Mouse (Mus musculus) cerebellum, adult 11 months (tissue): ENCODE results near the gene Znrf4.
"Not testable (repeated sequence)": the region's sequence is repeated elsewhere in the genome, so short reads cannot be mapped to it uniquely, and the experiment has no call there.

Experiments used
- DNase-seq: peaks from one replicate; pipeline ENCODE4 v3.0.0; 2022

Gene Znrf4

GRCm38 (mm10) chr17:56522744-56523143 is 10.5 kb upstream of the Znrf4 start:
- DNase-seq, result no peak

- no peak for DNase-seq
Measured at GRCm38 (mm10) chr17:56515690-56516410, 3.6 kb upstream of the Znrf4 start.

GRCm38 (mm10) chr17:56514916-56515315 is 2.7 kb upstream of the Znrf4 start:
- DNase-seq, result no peak

- no peak for DNase-seq
Measured at GRCm38 (mm10) chr17:56514330-56514729, 2.1 kb upstream of the Znrf4 start.

GRCm38 (mm10) chr17:56511707-56512090 is 532 bp downstream of the Znrf4 start:
- DNase-seq, result no peak

- peak; percentile 31 for DNase-seq
Measured at GRCm38 (mm10) chr17:56510970-56511706, 1.1 kb downstream of the Znrf4 start.

- peak; percentile 59 for DNase-seq
Measured at GRCm38 (mm10) chr17:56510473-56510969, 1.7 kb downstream of the Znrf4 start.

- DNase-seq, result peak; percentile 70
Measured at GRCm38 (mm10) chr17:56509707-56510472, 2.3 kb downstream of the Znrf4 start.

GRCm38 (mm10) chr17:56509021-56509640 is 3.1 kb downstream of the Znrf4 start:
- no peak for DNase-seq

GRCm38 (mm10) chr17:56507161-56508068 is 4.8 kb downstream of the Znrf4 start:
- DNase-seq, result peak; percentile 97

GRCm38 (mm10) chr17:56506417-56507065 is 5.7 kb downstream of the Znrf4 start:
- peak; percentile 33 for DNase-seq

- DNase-seq, result no peak
Measured at GRCm38 (mm10) chr17:56505401-56505800, 6.8 kb downstream of the Znrf4 start.

- peak; percentile 69 for DNase-seq
Measured at GRCm38 (mm10) chr17:56502526-56502925, 9.7 kb downstream of the Znrf4 start.

GRCm38 (mm10) chr17:56501635-56502400 is 10.4 kb downstream of the Znrf4 start:
- DNase-seq, result not testable (repeated sequence)

GRCm38 (mm10) chr17:56499229-56499628 is 13.0 kb downstream of the Znrf4 start:
- no peak for DNase-seq

GRCm38 (mm10) chr17:56494480-56494879 is 17.8 kb downstream of the Znrf4 start:
- DNase-seq, result no peak

- no peak for DNase-seq
Measured at GRCm38 (mm10) chr17:56493841-56494240, 18.4 kb downstream of the Znrf4 start.

- DNase-seq, result no peak
Measured at GRCm38 (mm10) chr17:56490438-56491152, 21.6 kb downstream of the Znrf4 start.

GRCm38 (mm10) chr17:56488028-56488427 is 24.2 kb downstream of the Znrf4 start:
- DNase-seq, result no peak

GRCm38 (mm10) chr17:56487441-56487888 is 24.8 kb downstream of the Znrf4 start:
- no peak for DNase-seq
